Mouse (Mus musculus) kidney, adult 2 months (tissue): Measurements from ENCODE around the gene Asprv1.

Source experiments
- CTCF ChIP-seq: fragments of 200-500 bp; conservative IDR thresholded peaks from 2 replicates; pipeline ENCODE4 v1.5.1; 2011; ENCODE audit warnings: low read depth, mild to moderate bottlenecking, control low read depth, low read length, moderate library complexity, mixed read lengths; ENCODE audit not compliant: insufficient read depth, insufficient read length
- POLR2A ChIP-seq: fragments of 200-500 bp; IDR thresholded peaks from one replicate; pipeline ENCODE4 v1.6.1; 2011; ENCODE audit warnings: low read depth, low read length, control low read depth

- no peak for TF ChIP-seq CTCF
- no peak for TF ChIP-seq POLR2A
Observed at GRCm38 (mm10) chr6:86615301-86615700, 12.7 kb upstream of the Asprv1 start.
